Mouse (Mus musculus) thymus, postnatal 36 days (tissue): Measurements from ENCODE around the gene Ugt3a2.

Source experiments
- DNase-seq, 2 experiments: peaks; one replicate each; pipeline ENCODE4 v3.0.0; 2022; ENCODE audit warnings: mixed read lengths in 2 of 2

Gene Ugt3a2

DNA sequence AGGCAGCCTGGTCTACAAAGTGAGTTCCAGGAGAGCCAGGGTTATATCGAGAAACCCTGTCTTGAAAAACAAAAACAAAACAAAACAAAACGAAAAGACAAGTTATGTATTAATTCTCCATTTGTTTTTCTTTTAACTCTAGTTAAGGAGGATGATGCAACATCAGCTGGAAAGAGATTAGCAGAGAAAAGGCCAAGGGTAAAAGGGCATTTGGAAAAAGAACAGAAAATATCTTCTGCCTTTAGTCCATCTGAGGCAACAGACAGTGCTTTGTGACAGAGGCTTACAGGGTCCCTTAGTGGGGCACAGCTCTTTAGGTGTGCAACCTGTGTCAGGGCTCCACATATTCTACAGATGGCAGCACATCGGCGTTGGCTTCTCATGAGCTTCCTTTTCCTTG, at the start of gene Ugt3a2:
Gene Ugt3a2, plus strand, starts transcription at position 210 of the 400 bp plus-strand sequence.
- DNase-seq: no peak

DNA sequence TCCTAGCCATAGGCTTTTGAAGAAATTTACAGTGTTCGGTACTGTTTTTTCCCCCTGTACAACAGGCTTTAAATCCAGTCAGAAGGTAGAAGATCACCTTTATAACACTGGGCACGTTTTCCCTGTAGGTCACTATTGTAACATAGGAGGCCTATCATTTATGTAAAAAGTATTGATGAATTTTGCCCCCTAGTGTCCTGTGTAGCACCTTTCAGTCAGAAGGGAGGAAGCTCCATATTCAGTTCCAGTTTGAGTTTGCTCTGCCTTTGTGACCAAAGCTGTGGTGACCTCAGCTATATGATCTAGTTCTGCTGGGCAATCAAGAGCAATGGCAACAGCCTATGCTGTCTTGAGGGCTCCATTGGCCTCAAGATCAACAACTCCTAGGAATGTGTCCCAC, 45.7 kb upstream of the Ugt3a2 start:
- DNase-seq: no peak

DNA sequence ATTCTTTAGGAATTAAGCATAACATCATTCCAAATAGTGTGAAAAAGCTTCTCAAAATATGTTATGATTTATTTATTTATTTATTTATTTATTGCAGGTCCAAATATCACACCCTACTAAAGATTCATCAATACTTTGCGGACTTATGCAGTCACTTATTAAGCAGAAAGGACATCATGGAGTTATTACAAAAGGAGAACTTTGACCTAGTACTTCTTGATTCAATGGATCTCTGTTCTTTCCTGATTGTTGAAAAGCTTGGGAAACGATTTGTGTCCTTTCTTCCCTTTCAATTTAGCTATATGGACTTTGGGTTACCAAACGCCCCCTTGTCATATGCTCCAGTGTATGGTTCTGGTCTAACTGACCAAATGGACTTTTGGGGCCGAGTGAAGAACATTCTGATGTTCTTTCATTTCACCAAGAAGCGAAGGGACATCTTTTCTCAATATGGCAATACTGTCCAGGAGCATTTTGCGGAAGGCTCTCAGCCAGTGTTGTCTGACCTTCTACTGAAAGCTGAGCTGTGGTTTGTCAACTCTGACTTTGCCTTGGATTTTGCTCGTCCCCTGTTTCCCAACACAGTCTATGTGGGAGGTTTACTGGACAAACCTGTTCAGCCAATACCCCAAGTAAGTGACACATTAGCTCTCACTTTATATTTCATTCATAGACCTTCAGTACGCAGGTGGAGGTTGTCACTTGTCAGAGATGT, 29.2 kb upstream of the Ugt3a2 start:
- DNase-seq: no peak

GRCm38 (mm10) chr15:9334596-9334995, 754 bp upstream of the Ugt3a2 start:
- DNase-seq: no peak

- no peak for DNase-seq
These were observed 1.3 kb downstream of the Ugt3a2 start for GRCm38 (mm10) chr15:9336616-9337015.

DNA sequence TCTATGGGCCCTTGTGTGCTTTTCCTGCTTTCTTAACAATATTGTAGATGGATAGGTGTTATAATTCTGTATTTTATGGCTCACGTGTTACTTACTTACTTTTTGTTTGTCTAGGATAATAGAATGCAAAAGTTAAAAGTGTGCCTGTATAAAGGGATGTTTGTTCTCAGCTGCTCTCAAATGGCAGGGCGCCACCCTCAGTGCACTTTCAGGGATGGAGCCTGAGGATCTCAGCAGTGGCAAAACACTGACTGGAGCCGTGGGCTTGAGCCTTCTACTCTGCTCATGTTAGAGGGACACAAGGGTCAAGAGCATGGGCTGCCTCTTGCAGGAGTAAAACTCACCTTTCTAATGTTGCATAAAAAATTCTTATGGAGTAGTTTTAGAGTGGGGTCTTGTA, 1.7 kb downstream of the Ugt3a2 start:
- no peak for DNase-seq

GRCm38 (mm10) chr15:9348739-9349138, 13.4 kb downstream of the Ugt3a2 start:
- DNase-seq: no peak

- DNase-seq: no peak
These were observed 27.5 kb downstream of the Ugt3a2 start for GRCm38 (mm10) chr15:9362801-9363200.

GRCm38 (mm10) chr15:9368774-9369173, 33.4 kb downstream of the Ugt3a2 start:
- no peak for DNase-seq

DNA sequence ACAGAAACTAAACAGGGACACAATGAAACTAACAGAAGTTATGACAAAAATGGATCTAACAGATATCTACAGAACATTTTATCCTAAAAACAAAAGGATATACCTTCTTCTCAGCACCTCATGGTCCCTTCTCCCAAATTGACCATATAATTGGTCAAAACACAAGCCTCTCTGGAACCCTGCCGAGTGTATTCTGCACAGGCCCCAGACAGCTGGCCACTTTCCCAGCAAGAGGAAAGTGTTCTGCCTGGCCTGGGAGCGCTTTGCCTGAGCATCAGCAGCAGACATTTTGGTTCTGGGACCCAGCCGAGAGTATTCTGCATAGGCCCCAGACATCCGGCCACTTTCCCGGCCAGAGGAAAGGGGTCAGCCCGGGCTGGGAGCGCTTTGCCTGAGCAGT, 40.9 kb downstream of the Ugt3a2 start:
- no peak for DNase-seq

- no peak for DNase-seq
These were observed 74.1 kb downstream of the Ugt3a2 start for GRCm38 (mm10) chr15:9409475-9409874.
